Mouse (Mus musculus) left cerebral cortex, adult 11 months (tissue): ENCODE data around the gene Cacna2d4.
"Not testable (repeated sequence)": the region's sequence is repeated elsewhere in the genome, so short reads cannot be mapped to it uniquely, and the experiment has no call there.

ENCODE experiments used
- DNase-seq: peaks from one replicate; pipeline ENCODE4 v3.0.0; 2022; ENCODE audit warnings: low spot score

Gene Cacna2d4

DNA sequence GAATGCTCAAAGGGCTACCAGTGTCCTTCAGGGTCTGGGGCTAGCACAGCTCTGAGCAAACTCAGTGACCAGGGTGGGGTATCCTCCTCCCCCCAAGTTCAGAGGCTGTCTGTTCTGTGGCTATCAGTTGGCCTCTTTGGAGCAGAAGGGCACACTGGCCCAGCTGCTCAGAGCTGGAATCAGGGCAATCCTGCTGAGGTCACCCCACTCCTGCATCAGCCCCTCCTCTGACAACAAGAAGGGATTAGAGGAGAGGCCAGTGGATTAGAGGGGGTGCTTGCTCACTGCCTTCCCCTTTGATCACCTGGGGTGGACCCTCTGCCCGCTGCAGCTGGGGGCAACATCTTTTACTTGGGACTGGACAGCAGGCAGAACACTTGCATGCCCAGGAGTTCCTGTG, at the start of gene Cacna2d4:
Cacna2d4 (plus strand) TSS at position 286 of the 400 bp plus-strand sequence.
- no peak for DNase-seq

DNA sequence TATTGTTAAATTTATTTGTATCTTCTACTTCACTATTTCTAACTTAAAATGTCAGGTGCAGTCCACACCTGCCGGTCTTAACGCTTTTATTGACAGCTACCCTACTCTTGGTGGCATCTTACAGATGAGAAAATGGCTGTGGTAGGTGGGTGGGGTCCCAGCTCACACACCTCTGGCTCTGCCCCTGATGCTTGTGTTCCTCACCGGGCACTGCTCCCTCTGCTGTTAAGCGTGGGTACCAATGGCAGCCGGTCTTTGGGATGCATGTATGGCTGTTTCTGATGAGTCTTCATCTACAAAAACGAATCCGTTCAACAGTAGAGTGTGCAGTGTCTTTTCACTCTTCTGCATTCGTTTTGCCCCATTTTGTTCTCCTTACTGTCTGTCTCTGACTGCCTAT, 49.7 kb upstream of the Cacna2d4 start:
- DNase-seq, result no peak

DNA sequence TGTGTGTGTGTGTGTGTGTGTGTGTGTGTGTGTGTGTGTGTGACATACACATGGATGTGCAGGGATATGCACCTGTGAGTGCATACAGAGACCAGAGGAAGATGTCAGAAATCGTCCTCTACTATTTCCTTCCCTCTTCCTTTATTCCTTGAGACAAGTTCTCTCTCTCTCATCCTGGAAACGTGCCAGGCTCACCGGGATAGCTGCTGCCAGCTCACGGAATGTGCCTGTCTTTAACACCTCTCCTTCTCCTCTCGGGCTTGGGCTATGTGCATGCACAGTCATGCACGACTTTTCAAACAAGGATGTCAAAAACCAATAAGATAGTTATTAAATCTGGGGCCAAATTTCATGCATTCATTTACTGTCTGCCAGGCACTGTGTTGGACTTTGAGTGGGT, 48.7 kb upstream of the Cacna2d4 start:
- no peak for DNase-seq

DNA sequence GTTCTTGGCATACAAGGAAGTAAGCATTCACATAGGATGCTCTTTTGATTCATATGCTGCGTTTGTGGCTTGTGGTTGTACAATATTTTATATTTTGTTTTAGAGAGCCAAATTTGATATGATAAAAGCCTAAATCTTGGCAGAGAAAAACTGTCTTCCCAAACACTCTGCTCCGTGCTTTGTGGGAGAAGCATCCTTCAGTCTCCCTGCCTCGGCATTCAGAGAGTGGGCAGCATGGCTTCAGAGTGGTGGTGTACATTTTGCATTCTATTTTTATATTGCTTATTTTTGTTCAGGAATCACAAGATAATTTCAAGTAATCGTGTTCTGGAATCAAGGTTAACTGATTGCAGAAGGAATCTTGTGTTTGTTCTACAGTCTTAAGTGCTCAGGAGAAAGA, 44.8 kb upstream of the Cacna2d4 start:
- no peak for DNase-seq

DNA sequence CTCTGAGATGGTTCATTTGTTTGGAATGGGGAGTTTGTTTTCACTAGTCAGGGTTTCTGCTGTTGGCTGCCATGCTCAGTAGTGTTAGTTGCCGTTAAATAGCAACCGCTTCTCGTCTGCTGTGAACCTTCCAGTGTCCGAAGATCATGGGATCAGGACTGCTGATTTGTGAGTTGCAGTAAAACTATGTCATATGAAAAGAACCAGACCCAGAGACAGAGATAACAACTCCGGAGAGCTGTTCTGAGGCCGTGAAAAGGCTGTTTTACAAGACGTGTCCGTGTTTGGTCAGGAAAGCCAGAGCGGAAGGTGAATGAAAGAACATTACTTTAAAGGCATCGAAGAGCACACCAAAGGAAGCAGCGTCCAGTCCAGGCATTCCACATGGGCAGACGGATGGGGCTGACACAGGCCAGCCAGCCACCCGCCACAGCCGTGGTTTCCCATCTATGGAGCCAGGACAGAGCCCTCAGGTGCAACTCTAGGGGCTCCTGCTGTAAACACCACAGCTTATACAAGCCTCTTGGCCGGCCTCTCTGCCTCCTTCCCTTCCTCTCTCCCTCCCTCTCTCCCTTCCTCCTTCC, 42.7 kb upstream of the Cacna2d4 start:
- DNase-seq, result no peak

DNA sequence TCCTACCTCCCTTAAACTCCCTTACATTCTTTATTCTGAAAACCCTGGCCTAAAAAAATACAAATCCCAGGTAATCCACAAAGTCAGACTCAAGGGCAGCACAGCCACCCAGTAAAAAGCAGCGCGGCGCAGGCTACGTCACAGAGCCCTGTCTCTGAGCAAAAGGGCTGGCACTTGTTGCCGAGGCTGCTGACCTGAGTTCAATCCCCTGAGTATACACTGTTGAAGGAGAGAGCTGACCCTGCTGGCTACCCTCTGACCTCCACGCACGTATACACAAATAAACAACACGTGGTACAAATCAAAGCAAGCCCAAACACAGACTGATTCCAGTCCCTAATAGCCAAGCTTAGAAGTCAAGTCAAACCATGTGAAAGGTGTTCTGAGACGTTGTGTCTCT, 42.2 kb upstream of the Cacna2d4 start:
- DNase-seq, result no peak

DNA sequence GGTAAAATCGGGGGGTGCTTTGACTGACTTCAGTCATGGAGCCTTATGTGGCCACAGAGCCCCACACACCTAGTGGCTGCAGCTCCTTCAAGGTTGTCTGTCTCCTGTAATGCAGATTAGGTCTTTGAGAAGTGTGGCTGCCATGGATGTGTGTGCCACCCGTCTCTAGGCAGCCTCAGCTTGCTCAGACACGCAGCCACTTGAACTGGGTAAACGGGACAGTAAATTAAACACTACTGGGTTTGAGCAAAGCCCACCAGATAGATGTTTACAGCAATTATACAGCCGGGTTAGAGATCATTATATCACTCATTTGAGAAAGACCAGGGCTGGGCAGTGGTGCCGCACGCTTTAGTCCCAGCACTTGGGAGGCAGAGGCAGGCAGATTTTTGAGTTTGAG, 41.7 kb upstream of the Cacna2d4 start:
- DNase-seq, result no peak

DNA sequence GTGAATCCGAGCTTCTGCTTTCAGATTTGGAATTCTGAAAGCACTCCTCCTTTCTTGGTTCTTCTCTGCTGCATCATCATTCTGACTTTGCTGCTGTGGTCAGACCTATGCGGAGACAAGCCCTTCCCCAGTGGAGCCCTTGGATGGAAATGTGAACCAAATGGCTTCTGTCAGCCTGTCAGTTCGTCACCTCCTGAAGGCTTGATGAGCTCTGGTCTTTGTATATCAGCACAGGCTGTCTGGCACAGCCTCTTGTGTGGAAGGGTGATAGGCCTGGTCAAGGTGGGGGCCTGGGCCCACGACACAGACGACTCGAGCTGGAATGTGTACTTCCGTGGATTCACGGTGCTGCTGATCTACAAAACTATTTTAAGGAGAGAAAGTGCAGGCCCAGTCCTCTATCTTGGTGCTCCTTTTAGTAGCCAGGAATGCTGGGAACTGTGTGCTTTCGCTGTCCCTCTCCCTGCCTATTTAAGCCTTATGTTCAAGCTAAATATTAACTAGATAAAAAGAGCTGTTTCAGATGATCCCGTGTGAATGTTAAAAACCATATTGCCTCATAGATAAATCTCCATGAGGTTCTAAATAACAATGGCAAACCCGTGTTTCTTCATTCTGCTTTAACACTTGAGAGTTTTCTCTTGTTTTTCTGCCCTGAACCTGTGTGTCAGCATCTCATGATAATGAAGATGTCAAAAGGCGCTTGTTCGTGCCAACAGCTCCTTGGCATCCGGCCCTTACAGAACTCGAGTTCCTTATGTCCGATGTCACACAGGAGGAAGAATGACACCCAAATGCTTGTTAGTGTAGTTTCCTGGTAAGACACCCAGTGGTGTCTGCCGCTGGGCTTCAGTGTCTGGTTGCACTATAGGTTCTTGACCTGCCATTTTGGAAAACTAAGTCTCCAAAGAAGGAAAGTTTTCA, 39.7 kb upstream of the Cacna2d4 start, which contains the start of gene Cacna1c:
Cacna1c (minus strand) TSS at position 37 of the 924 bp plus-strand sequence.
- no peak for DNase-seq

DNA sequence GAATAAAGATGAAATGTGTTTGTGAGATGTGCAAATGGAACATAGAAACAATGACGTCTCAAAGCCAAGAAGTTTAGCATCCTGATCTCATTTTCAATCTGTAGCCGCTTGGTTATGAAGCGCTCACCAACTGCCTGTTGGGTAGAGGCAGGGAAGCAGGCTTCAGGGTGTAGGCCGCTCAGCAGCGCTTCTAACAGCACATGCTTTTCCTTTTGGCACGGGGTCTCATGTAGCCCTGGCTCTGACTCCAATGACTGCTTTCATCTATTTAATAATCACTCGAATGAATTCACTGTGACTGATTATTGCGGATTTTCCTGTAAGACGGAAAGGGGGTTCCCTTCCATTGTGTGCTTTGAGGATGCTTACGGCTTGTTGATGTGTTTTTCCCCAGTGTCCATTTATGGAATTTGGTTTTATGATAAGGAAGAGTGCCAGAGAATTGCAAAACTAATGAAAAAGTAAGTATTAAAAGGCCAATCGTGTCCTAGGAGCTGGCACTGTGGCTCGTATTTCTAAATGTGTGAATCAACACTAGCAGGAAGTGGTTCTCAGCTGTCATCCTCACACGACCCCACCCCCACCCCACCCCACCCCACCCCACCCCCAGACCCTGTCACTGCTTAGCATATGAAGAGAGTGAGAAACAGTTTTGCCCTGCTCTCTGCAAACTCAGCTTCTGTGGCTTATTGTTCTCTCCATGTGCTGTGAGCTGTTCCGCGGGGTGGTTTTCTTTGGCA, 37.6 kb upstream of the Cacna2d4 start:
- DNase-seq, result no peak

DNA sequence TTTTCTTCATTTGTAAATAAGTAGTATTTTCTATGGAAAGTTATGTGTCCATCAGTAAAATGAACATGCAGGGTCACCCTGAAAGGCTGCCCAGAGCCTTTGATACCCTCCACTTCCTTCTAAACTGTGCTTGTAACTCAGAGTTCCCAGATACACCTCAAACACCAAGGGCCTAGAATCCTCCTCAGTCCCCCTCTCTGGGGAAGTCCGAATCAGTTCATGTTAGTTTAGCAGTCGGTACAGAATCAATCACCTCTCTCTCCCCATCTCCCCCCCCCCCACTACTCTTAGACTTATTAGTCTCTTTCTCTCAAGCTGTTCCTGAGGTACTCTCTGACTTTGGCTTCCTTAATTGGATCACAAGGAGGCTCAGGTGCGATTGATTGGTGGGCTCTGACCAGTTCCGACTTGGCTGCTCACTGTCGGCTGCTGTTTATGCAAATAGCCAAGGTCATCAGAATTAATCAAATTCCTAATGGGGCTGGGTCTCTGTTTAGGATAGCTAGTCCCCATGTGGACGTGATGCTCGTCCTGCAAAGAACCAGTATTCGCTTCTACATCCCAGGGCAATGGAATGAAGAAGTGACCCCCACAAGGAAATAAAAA, 36.9 kb upstream of the Cacna2d4 start:
- DNase-seq, result no peak

DNA sequence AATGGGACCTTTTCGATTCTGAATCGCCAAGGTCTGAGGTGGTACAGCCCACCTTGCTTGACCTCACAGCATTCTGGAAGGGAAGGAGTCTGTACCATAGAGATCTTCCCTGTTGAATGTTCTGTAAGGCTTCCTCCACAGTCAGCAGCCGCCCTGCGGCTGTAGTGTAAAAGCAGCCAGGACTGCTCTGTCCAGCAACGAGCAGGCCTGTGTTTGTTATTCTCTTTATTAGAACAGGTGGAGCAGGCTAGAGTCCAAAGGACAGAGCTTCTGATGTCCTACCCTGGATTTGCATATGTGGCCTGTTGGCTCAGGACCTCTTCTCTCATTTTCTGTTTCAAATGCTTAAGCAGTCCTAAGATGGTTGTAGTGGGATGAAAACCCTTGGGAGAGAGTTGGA, 36.0 kb upstream of the Cacna2d4 start:
- DNase-seq, result no peak

DNA sequence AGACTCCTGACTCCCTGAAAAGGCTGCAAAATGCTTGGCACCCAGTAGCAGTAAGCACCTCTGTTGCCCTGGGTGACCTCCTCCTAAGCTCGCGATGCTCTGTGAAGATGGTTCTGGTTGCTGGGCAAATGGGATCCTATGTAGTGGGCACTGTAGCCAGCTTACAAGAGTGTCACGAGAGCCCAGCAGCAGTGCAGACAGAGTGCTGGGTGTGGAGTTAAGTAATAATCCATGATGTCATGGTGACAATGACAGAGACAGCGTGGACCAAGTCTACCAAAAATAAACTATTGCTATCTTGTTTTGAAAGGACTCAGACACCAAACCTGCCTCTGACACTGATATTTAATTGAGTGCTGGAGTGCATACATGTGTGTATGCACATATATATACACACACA, 34.8 kb upstream of the Cacna2d4 start:
- DNase-seq, result no peak

DNA sequence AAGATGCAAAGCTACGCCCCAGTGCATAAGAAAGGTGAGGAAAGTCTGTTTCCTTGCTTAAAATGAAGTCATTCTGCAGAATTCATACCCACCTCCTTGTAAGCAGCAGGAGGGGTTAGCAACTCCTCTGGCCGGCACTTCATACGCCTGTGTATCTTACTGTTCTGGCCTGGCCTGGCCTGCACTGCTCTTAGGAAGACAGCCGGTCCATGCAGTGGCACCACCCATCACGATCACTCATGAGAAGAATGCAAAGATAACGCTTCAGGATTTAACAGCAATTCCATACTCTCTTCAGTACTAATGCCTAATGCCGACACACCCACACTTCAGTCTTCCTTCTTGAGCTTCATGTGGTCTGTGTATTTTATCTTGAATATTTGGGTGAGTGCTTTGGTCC, 32.0 kb upstream of the Cacna2d4 start:
- DNase-seq, result no peak

DNA sequence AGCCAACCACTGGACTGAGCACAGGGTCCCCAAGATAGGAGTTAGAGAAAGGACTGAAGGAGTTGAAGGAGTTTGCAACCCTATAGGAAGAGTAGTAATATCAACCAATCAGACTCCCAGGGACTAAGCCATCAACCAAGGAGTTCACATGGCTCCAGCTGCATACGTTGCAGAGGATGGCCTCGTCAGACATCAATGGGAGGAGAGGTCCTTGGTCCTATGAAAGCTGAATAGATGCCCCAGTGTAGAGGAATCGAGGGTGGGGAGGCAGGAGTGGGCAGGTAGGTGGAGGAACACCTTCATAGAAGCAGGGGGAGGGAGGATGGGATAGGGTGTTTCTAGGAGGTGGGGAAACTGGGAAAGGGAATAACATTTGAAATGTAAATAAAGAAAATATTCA, 31.4 kb upstream of the Cacna2d4 start:
- no peak for DNase-seq

DNA sequence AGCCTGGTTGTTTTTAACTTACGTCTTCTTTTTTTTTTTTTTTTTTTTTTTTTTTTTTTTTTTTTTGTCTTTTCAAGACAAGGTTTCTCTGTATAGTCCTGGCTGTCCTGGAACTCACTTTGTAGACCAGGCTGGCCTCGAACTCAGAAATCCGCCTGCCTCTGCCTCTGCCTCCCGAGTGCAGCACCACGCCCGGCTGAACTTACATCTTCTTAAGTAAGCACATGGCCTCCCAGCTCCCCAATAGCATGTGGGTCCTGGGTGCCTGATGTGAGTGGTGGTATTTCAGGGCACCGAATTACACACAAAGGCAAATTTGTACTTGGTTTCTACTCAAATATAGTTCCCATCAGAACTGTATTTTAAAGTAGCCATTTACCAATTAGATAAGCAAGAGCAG, 30.3 kb upstream of the Cacna2d4 start:
- DNase-seq, result not testable (repeated sequence)

DNA sequence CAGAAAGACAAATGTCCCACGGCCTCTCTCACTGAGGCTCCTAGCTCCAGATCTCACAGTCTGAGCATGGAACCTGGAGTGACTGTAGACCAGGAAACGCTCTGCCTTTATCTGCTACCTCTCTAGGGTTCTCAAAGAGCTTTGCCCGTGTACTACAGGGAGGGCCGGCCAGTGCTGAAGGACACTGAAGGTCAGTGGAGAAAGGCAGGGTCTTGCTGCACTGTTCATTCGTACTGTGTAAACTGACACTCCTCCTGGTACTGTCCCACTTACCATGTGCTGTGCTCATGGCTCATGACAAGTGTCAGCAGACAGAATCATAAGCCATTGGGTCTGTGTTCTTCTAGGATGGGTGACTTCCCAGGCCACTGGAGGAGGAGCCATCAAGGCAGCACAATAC, 23.0 kb upstream of the Cacna2d4 start:
- DNase-seq, result no peak

DNA sequence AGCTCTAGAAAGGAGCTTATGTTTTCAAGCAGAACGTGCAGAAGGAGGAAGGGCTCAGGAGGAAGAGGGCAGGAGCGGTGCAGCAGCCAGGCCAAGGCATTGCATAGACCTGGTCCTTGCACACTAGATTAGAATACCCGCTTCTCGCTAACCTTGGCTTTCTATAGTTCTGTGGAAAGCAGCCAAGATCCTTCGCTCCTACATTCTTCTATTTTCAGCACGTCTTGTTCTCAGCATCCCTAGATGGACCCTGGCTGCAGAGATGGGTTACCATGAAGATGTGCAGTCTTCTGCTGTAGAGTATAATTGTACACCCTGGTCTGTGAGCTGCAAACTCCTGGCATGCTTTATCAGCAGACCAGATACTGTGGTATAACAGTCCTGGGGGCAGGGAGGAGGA, 22.1 kb upstream of the Cacna2d4 start:
- no peak for DNase-seq

DNA sequence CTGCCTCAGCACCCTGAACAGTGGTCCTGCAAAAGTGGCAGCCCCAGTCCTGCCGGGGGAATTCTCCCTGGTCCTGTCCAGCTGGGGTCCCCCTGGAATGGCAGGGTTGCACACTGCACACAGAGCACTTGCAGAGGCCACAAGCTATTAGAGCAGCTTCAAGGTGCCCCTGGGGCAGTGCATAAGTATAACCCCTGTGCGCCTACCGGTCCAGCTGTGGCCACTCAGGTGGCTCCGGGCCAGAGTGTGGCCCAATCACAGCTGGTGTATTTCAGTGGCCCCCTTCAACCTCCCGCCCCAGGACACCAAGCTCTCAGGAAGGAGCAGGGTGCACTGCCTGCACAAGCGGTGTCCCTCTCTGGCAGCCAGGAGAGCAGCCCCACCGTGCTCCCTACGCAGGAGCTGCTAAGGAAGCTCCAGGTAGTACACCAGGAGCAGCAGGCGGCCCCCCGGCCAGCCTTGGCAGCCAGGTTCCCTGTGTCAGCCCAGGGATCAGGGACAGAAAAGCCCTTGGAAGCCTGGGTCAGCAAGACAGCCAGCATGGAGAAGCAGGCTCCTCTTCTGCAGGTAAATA, 21.2 kb upstream of the Cacna2d4 start:
- no peak for DNase-seq

DNA sequence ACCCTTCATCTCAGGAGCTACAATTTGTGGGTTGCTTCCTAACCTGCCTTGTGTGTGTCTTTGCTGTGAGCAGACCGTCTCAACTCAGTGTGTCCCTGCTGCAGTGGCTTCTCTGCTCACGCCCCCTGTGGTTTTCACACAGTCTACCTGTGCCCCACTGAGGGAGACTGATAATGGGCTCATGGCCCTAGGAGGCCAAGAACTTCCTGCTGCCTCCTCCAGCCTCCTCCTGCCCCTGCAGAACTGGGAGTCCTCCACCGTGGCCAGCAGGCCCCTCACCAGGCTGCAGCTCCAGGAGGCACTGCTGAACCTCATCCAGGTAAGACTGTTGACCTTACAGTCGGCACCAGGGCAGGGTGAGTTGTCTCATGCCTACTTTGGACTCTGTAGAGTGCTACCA, 18.7 kb upstream of the Cacna2d4 start:
- DNase-seq, result no peak

DNA sequence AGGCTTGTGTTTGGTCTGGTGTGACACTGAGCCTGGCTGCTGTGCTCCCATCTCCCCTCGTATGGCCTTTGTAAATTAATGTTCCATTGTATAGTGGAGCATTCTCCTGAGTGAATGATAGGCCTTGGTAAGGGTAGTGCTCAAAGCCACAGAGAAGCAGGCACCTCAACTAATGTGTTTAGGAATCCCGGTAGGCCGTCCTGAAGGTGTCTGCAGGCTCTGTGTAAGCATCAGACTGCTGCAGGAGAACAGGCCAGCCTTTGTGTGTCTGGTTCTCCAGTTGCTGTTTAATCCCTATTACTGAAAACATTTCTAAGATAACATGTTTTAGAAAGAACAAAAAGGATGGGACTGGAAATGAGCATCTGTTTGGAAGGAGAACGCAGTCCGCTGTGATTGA, 17.7 kb upstream of the Cacna2d4 start:
- no peak for DNase-seq

DNA sequence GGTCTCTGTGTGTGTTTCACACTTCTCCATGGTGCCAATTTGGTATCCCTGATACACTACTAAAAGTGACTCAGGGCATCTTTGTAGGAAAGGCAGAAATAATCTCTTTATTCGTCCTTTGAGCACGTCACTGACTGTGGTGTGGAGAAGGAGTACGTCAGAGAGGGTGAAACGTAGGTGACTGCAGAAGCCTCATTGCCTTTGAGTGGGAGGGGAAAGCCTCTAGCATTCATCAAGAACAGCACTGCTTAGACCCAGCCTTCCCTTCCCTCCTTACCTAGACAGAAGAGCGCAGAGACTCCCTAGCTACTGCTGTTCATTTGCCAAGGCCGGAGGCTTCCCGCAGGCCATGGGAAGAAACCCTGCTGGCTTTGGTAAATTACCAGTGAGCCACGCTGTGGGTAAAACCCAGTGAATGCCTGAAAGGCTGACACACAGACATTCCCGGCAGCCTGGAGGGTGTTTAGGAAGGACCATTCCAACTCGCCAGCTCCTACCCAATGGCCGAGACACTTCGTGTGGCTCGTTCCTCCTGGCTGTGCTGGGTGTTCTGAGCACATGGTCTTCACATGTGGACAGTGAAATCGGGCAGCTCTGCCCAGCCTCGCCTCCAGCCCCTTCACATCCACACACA, 17.0 kb upstream of the Cacna2d4 start:
- no peak for DNase-seq

DNA sequence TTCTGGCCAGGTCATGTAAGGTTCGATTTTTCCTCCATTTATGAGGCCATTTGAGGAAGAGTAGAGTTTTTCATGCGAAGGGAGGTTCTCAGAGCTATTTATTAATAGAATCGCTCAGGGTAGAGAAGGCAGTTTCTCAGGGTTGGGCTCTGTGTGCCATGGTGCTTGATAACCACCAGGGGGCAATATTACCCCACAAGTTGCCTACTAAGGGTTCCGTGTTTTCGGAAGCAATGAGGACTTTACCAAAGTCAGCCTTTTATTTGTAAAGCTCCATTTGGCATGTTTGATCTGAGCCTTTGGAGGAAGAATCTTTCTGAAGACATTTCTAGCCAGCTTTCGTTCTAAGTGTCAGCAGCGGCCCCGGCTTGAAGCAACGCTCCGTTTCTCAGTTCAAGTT, 16.0 kb upstream of the Cacna2d4 start:
- DNase-seq, result no peak
